Mouse (Mus musculus): Measurements from ENCODE around the gene Slit3.

DNA sequence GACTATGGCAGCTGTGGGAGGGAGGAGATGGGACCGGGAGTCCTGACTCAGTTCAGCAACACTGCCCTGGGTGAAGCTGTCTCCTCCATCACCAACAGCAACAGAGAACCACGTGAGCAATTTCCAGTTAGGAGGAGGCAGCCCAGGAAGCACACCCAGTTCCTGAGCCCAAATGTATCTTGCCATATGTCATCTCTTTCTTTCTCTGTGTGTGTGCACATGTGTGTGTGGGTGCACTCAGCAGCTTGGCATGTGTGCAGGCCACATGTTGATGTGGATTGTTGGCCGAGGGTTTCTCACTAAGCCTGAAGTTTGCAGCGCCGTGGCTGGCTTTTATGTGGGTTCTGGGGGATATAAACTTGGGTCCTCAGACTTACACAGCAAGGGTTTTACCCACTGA lies 559.0 kb downstream of the Slit3 start:
- no peak for TF ChIP-seq POLR2AphosphoS2 (IDR thresholded peaks at IDR 0.05; ENCODE audit: low read length)
- no peak for TF ChIP-seq TBP (IDR thresholded peaks at IDR 0.05; ENCODE audit: low read depth, low read length)
- TF ChIP-seq TCF12 (IDR thresholded peaks at IDR 0.05; ENCODE audit: low read depth, low read length) = no peak
- no peak for TF ChIP-seq CHD2 (IDR thresholded peaks at IDR 0.05; ENCODE audit: low read length)
- no peak for TF ChIP-seq NELFE (IDR thresholded peaks at IDR 0.05; ENCODE audit: low read depth, low read length)
- no peak for TF ChIP-seq SIN3A (IDR thresholded peaks at IDR 0.05; ENCODE audit: low read length)
- TF ChIP-seq RAD21 (IDR thresholded peaks at IDR 0.05; ENCODE audit: low read depth, low read length) = no peak
- no peak for TF ChIP-seq EP300 (IDR thresholded peaks at IDR 0.05; ENCODE audit: low read depth in 1 of 2, low read length in 2 of 2)
- TF ChIP-seq POLR2AphosphoS5 (IDR thresholded peaks at IDR 0.05; ENCODE audit: borderline replicate concordance, low read depth, low read length) = no peak
- TF ChIP-seq ZMIZ1 (IDR thresholded peaks at IDR 0.05; ENCODE audit: low read depth, low read length) = no peak
- TF ChIP-seq CTCF (IDR thresholded peaks at IDR 0.05 in 2 of 3, conservative IDR thresholded peaks at IDR 0.05 in 1 of 3; ENCODE audit: control insufficient read depth in 1 of 3, insufficient read depth in 1 of 3, low read depth in 2 of 3, low read length in 3 of 3, poor library complexity in 1 of 3, severe bottlenecking in 1 of 3) = no peak

Measured in MEL (cell line).